Mouse (Mus musculus): Measurements from ENCODE around the gene Serpina11. TPM values are rescaled to one million over a fixed set of nuclear protein-coding genes. Genes with fewer than 3 reads are reported as not detected.

Gene Serpina11
- polyA plus RNA-seq, 1 experiment from 2014 or later: not detected

GRCm38 (mm10) chr12:104003238-104003612 is 13.5 kb upstream of the Serpina11 start:
- WGBS: 27% methylated on average over 4 of the region's 4 CpGs
- no peaks in the 10 kb centered on the region for H3K36me3 ChIP-seq (ENCODE audit: control insufficient read depth, insufficient read depth)
- TF ChIP-seq CTCF (IDR thresholded peaks at IDR 0.05; ENCODE audit: low read depth): no peak

GRCm38 (mm10) chr12:104002569-104003237 is 12.9 kb upstream of the Serpina11 start:
- Histone ChIP-seq H3K27me3 (replicated peaks; ENCODE audit: control insufficient read depth, insufficient read depth, low read length) (no peaks in the 10 kb centered on the region), H3K27ac (ENCODE audit: low read depth, low read length) (no peak overlapping the region), H3K4me3 (ENCODE audit: low read depth, low read length) (no peak overlapping the region), H3K9ac (ENCODE audit: low read depth, low read length) (no peak overlapping the region), H3K4me2 (replicated peaks; ENCODE audit: low read depth) (no peak overlapping the region), H3K9me3 (ENCODE audit: control insufficient read depth) (no peaks in the 10 kb centered on the region), H3K36me3 (ENCODE audit: control insufficient read depth, insufficient read depth) (no peaks in the 10 kb centered on the region), H3K4me1 (replicated peaks; ENCODE audit: control insufficient read depth, insufficient read depth, low read length) (0 out of 2 replicates have a peak, but pooled peaks cover 8% of the 10 kb centered on the region)
- WGBS: 32% methylated on average over 10 of the region's 10 CpGs
- TF ChIP-seq CTCF (IDR thresholded peaks at IDR 0.05; ENCODE audit: low read depth): no peak
- ATAC-seq: no peak

More at GRCm38 (mm10) chr12:104003238-104003612, 13.5 kb upstream of the Serpina11 start:
- Histone ChIP-seq H3K4me1 (replicated peaks; ENCODE audit: control insufficient read depth, insufficient read depth, low read length) (0 out of 2 replicates have a peak, but pooled peaks cover 8% of the 10 kb centered on the region), H3K9me3 (ENCODE audit: control insufficient read depth) (no peaks in the 10 kb centered on the region), H3K9ac (ENCODE audit: low read depth, low read length) (no peak overlapping the region), H3K4me3 (ENCODE audit: low read depth, low read length) (no peak overlapping the region), H3K4me2 (replicated peaks; ENCODE audit: low read depth) (no peak overlapping the region), H3K27me3 (replicated peaks; ENCODE audit: control insufficient read depth, insufficient read depth, low read length) (no peaks in the 10 kb centered on the region), H3K27ac (ENCODE audit: low read depth, low read length) (no peak overlapping the region)
- ATAC-seq: no peak

GRCm38 (mm10) chr12:104000594-104000993 is 10.8 kb upstream of the Serpina11 start:
- H3K27ac ChIP-seq (ENCODE audit: low read depth, low read length): no peak overlapping the region
- H3K27me3 ChIP-seq (replicated peaks; ENCODE audit: control insufficient read depth, insufficient read depth, low read length): no peaks in the 10 kb centered on the region
- no peaks in the 10 kb centered on the region for H3K9me3 ChIP-seq (ENCODE audit: control insufficient read depth)
- no peaks in the 10 kb centered on the region for H3K36me3 ChIP-seq (ENCODE audit: control insufficient read depth, insufficient read depth)
- TF ChIP-seq CTCF (IDR thresholded peaks at IDR 0.05; ENCODE audit: low read depth): no peak
- H3K4me1 ChIP-seq (replicated peaks; ENCODE audit: control insufficient read depth, insufficient read depth, low read length): 0 out of 2 replicates have a peak, but pooled peaks cover 8% of the 10 kb centered on the region
- no peak overlapping the region for H3K9ac ChIP-seq (ENCODE audit: low read depth, low read length)
- 89% methylated on average over 3 of the region's 3 CpGs for WGBS
- H3K4me3 ChIP-seq (ENCODE audit: low read depth, low read length): no peak overlapping the region
- H3K4me2 ChIP-seq (replicated peaks; ENCODE audit: low read depth): no peak overlapping the region
- ATAC-seq: peak; percentile 41; the same call in 1 of the 2 replicates

- H3K27ac ChIP-seq (ENCODE audit: low read depth, low read length): no peak overlapping the region
- no peak for TF ChIP-seq CTCF (IDR thresholded peaks at IDR 0.05; ENCODE audit: low read depth)
- no peak for ATAC-seq
- no peaks in the 10 kb centered on the region for H3K27me3 ChIP-seq (replicated peaks; ENCODE audit: control insufficient read depth, insufficient read depth, low read length)
- 0 out of 2 replicates have a peak, but pooled peaks cover 8% of the 10 kb centered on the region for H3K4me1 ChIP-seq (replicated peaks; ENCODE audit: control insufficient read depth, insufficient read depth, low read length)
- H3K36me3 ChIP-seq (ENCODE audit: control insufficient read depth, insufficient read depth): no peaks in the 10 kb centered on the region
- whole genome bisulfite sequencing: 86% methylated on average over 8 of the region's 8 CpGs
- no peak overlapping the region for H3K4me2 ChIP-seq (replicated peaks; ENCODE audit: low read depth)
- no peak overlapping the region for H3K9ac ChIP-seq (ENCODE audit: low read depth, low read length)
- no peak overlapping the region for H3K4me3 ChIP-seq (ENCODE audit: low read depth, low read length)
- no peaks in the 10 kb centered on the region for H3K9me3 ChIP-seq (ENCODE audit: control insufficient read depth)
These were observed 9.9 kb upstream of the Serpina11 start for GRCm38 (mm10) chr12:103999611-104000010.

GRCm38 (mm10) chr12:103996513-103996912 is 6.8 kb upstream of the Serpina11 start:
- ATAC-seq: no peak
- H3K4me2 ChIP-seq (replicated peaks; ENCODE audit: low read depth): no peak overlapping the region
- no peaks in the 10 kb centered on the region for H3K27me3 ChIP-seq (replicated peaks; ENCODE audit: control insufficient read depth, insufficient read depth, low read length)
- H3K36me3 ChIP-seq (ENCODE audit: control insufficient read depth, insufficient read depth): no peaks in the 10 kb centered on the region
- H3K4me3 ChIP-seq (ENCODE audit: low read depth, low read length): no peak overlapping the region
- no peaks in the 10 kb centered on the region for H3K9me3 ChIP-seq (ENCODE audit: control insufficient read depth)
- WGBS: 65% methylated on average over 2 of the region's 2 CpGs
- TF ChIP-seq CTCF (IDR thresholded peaks at IDR 0.05; ENCODE audit: low read depth): no peak
- H3K27ac ChIP-seq (ENCODE audit: low read depth, low read length): no peak overlapping the region
- H3K4me1 ChIP-seq (replicated peaks; ENCODE audit: control insufficient read depth, insufficient read depth, low read length): no peaks in the 10 kb centered on the region
- H3K9ac ChIP-seq (ENCODE audit: low read depth, low read length): no peak overlapping the region

GRCm38 (mm10) chr12:103995292-103996072 is 5.7 kb upstream of the Serpina11 start:
- Histone ChIP-seq H3K4me3 (ENCODE audit: low read depth, low read length) (no peak overlapping the region), H3K27me3 (replicated peaks; ENCODE audit: control insufficient read depth, insufficient read depth, low read length) (no peaks in the 10 kb centered on the region), H3K27ac (ENCODE audit: low read depth, low read length) (no peak overlapping the region), H3K9me3 (ENCODE audit: control insufficient read depth) (no peaks in the 10 kb centered on the region), H3K36me3 (ENCODE audit: control insufficient read depth, insufficient read depth) (no peaks in the 10 kb centered on the region), H3K4me1 (replicated peaks; ENCODE audit: control insufficient read depth, insufficient read depth, low read length) (no peaks in the 10 kb centered on the region), H3K4me2 (replicated peaks; ENCODE audit: low read depth) (no peak overlapping the region), H3K9ac (ENCODE audit: low read depth, low read length) (no peak overlapping the region)
- WGBS: 41% methylated on average over 5 of the region's 5 CpGs
- TF ChIP-seq CTCF (IDR thresholded peaks at IDR 0.05; ENCODE audit: low read depth): peak; percentile 87
- no peak for ATAC-seq

Measured in intestine, postnatal 0 days (tissue).